Mouse (Mus musculus): ENCODE results near the gene Tgfbi. TPM values are rescaled to one million over a fixed set of nuclear protein-coding genes. Genes with fewer than 3 reads are reported as not detected.

Tgfbi gene
- polyA plus RNA-seq (2012; rRNA removed; ENCODE audit: low replicate concordance): 43.3 and 162 TPM in 2 replicates

GRCm38 (mm10) chr13:56609103-56609856, at the start of gene Tgfbi:
TSS of gene Tgfbi (plus strand) at chr13:56609523.

Other genes with a start within 250 kb of the Tgfbi start
- 0.10 TPM in 1 of 2 replicates, not detected in the other for gene Gm3045, start 182.9 kb upstream of the Tgfbi start, polyA plus RNA-seq (2012; rRNA removed; ENCODE audit: low replicate concordance)
- 3.5 and 44.0 TPM in 2 replicates for gene Slc25a48, start 171.2 kb upstream of the Tgfbi start, polyA plus RNA-seq (2012; rRNA removed; ENCODE audit: low replicate concordance)
- not detected in 2 replicates for gene Il9, start 127.3 kb upstream of the Tgfbi start, polyA plus RNA-seq (2012; rRNA removed; ENCODE audit: low replicate concordance)
- gene Fbxl21, start 87.1 kb upstream of the Tgfbi start, polyA plus RNA-seq (2012; rRNA removed; ENCODE audit: low replicate concordance): 1.5 and 2.5 TPM in 2 replicates
- gene Lect2, start 61.0 kb upstream of the Tgfbi start, polyA plus RNA-seq (2012; rRNA removed; ENCODE audit: low replicate concordance): 0.15 TPM in 1 of 2 replicates, not detected in the other
- gene Smad5, start 93.5 kb downstream of the Tgfbi start, polyA plus RNA-seq (2012; rRNA removed; ENCODE audit: low replicate concordance): 19.9 and 50.4 TPM in 2 replicates
- not detected in 2 replicates for gene Gm45623, start 144.3 kb downstream of the Tgfbi start, polyA plus RNA-seq (2012; rRNA removed; ENCODE audit: low replicate concordance)